Mouse (Mus musculus): ENCODE measurements at regions not wholly inside any gene's neighbourhood (a gene's known extent, or its start where the extent isn't known, plus 50 kb on each side); places are given as distances from the start of the nearest gene placed in this dataset.

DNA sequence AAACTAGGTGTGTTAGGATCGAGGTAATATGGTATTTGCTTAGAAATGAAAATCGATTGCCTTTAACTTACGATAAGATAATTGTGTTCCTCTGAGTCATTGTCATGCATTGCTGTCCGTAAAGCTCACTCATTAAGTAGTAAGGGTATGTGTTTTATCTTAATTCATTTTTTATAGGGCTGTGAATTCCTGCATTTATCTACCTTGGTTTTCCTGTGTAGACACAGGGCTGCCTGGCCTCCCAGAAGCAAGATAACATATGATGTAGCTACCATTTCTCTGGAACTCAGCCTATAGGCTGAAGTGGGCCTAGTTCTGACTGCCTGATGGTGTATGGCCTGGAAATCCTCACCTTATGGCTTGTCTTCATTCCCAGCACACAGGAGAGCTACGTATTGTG, 76.9 kb upstream of the Klf4 start:
- no peak for DNase-seq

DNA sequence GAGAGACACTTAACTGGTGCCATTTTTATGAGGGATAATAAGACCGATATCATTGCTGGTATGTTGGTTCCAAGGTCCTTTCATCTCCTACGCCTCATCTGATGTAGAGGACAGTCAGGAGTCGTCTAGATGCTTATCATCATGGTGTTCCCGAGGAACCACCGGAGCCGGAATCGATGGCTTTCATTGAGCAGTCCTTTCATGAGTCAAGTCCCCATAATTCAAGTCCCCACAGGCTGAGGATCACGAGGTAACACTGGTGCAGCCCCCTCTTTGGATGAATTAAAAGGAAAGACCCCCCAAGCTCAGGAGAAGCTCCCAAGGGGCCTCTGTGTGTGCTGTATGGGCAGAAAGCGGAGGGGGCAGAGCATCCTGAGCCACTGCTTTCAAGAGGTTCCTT, 73.3 kb upstream of the Klf4 start:
- DNase-seq, result no peak

DNA sequence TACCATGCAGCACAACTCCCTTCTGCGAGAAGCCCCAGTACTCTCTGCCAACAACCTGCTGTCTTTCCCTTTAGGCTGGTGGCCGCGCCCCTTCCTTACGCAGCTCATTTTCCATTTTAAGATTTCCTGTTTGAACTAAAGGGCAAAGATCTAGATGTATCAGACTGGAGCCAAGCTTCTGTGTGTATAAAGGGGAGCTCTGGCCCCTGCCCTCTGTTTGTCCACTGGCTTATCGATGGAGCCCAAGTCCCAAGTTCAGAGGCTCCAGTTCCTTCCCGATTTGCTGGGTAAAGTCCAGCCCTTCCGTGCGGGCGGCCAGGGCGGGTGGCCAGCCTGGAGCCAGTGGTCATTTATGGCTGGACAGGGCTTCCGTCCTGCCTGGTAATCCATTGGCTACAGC, 72.6 kb upstream of the Klf4 start:
- peak; percentile 29 for DNase-seq

DNA sequence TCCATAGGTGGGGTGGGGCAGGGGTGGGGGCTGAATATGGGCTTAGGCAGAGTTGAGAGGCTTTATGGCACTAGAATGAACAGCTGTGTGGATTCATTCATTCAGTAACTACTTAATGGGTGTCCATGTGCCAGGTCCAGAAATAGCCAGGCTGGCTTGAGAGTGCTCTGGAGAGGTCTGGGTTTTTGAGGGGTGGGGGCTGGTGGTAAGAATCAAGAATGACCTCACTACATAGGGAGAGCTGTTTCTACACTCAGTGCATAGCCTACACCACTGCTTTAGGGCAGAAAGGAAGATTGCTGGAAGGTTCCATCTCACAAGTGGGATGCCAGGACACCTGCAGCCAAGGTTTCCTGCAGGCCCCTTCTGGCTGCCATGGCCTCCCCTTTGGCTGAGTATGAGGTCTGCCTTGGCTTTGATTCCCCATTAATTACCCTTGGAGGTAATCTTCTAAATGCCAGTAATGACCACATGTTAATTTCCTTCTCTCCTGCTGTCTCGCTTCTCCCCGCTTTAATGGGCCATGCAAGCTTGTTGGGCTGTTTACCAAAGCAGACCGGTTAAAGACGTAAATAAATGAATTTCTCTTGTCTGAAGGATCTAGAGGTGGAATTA, 71.7 kb upstream of the Klf4 start:
- DNase-seq, result no peak

DNA sequence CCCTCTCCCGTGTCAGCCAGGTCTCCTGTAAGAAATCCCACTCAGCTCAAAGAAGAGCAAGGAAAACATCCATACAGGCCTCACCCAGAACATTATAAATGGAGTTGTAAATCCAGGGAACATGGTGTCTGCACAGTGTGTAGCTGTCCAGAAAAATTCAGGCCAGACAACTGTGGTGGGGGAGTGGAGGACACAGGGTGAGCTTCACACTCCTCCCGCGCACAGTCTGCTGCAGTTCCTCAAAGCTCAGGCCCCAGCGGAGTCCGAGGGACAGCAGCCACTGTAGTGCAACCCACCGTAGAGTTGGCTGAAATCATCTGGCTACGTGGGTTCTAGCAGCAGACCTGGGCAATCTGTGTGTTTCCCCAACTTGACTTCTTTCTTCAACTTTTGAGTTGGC, 62.9 kb upstream of the Klf4 start:
- no peak for DNase-seq

DNA sequence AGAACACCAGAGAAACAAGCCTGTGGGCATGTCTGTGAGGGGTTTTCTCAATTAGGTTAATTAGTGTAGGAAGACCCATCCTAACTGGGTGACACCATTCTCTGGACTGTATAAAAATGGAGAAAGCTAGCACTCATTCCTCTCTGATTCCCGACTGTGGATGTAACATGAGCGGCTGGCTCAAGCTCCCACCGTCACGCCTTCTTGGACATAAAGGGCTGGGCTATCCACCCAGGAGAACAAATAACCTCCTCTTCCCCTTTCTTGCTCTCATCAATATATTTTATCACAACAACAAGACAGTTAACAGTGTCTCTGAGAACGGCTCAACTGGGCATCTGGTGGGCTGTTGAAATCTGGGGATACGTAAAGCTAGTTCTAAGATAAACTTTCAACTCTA, 62.4 kb upstream of the Klf4 start:
- DNase-seq, result no peak

DNA sequence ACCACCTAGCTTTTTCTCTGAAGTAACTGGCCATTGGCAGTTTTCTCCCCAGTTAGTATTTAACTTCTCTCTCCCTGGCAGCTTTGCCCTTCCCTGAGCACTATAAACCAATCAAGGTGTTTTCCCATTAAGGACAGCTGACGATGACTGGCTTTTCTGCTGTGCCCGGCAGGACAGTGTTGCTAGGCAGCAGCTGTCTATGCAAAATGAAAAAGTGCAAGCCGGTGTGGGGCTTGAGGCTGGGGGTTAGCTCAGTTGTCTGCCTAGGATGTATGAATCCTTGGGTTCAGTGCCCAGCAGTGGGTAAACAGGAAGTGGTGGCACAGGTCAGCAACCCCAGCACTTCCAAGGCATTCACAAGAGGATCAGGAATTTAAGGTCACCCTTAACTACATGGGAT, 60.9 kb upstream of the Klf4 start:
- DNase-seq, result no peak

DNA sequence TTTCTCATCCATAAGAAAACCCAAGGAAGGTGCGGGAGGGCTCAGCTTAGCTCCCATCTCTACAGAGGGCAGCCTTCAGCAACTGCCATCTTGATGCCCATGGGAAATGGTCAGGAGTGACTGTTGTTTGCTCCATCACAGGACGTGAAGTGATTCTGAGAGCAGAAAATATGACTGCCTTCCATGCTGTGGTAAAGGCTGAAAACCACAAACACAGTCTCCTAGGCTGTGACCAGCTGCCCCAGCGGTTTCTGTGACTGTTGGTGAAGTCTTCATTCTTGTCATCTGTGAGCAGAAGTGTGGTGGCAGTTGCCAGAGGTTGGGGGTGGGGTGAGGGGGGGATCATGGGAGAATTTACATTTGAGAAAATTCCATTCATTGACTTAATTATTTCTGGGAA, 53.9 kb upstream of the Klf4 start:
- DNase-seq, result no peak

DNA sequence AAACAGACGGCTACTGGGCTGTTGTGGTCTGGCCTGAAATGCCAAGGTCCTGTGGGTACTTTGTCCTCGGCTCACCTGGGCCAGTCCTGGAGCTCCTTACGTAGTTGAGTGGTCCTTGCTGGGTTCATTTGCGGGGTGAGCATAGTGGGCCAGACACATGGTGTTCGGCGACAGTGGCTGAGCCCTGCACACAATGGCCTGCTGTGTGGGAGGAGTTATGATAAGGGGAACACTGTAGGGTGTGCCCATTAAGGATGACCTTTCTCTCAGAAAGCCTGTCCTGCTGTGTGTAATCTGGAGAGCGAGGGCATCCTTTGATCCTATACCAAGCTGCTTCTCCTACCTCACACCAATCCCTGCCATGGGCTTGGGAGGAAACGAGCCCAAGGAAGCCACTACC, 51.3 kb upstream of the Klf4 start:
- DNase-seq, result no peak
